Mouse (Mus musculus): ENCODE measurements at regions not wholly inside any gene's neighbourhood (a gene's known extent, or its start where the extent isn't known, plus 50 kb on each side); places are given as distances from the start of the nearest gene placed in this dataset.
"Not testable (repeated sequence)": the region's sequence is repeated elsewhere in the genome, so short reads cannot be mapped to it uniquely, and the experiment has no call there.

DNA sequence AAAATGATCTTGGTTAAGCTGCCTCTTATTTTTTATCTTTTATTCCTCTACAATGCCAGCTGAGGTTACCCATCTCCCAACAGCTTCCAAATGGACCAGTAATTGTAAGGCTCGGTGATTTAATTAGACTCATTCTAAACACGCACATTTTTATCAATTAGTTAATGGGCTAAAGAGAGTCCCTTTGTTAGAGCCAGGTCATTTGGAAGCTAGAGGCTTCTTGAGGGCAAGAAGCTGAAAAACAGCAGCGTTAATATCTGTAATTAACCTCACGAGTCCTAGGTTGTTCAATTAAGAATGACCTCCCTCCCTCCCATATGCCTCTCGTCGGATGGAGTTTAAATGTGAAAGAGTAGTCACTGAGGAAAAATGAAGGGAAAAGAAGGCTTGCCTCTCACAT lies 66.5 kb downstream of the Otx2 start:
- no peak overlapping the region for H3K27ac ChIP-seq
- WGBS: 50% methylated on average over 6 of the region's 6 CpGs
- peaks cover 3% of the 10 kb centered on the region; the same call in 1 of the 2 replicates for H3K4me1 ChIP-seq
- no peaks in the 10 kb centered on the region for H3K9me3 ChIP-seq
- H3K9ac ChIP-seq: no peak overlapping the region
- H3K36me3 ChIP-seq: no peaks in the 10 kb centered on the region
- H3K27me3 ChIP-seq (replicated peaks): no peaks in the 10 kb centered on the region
- no peak overlapping the region for H3K4me3 ChIP-seq
- H3K4me2 ChIP-seq (replicated peaks): no peak overlapping the region
- no peak for ATAC-seq (ENCODE audit: low FRiP score, low read depth)

DNA sequence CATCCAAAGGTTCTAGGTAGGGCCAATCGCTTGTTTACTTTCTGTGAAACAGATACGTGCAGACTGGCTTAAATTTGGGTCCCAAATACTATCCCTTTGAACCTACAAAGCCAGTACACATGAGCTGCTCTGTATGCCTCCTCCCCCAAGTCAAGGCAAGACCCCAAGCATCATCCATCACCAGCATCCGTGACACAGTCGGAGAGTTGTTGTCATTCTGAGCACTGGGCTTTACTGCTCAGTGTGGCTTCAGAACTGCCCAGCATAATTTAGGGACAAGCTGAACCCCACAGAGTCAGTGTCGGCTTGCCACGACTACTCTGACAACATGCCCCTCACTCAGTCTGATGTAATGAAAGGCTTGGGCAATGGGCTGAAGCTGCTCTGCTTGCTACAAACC lies 70.1 kb downstream of the Otx2 start:
- ATAC-seq (ENCODE audit: low FRiP score, low read depth): no peak
- no peak overlapping the region for H3K4me2 ChIP-seq (replicated peaks)
- no peak overlapping the region for H3K27ac ChIP-seq
- WGBS: 73% methylated on average over 6 of the region's 6 CpGs
- H3K4me3 ChIP-seq: no peak overlapping the region
- H3K36me3 ChIP-seq: no peaks in the 10 kb centered on the region
- H3K9ac ChIP-seq: no peak overlapping the region
- H3K4me1 ChIP-seq: no peaks in the 10 kb centered on the region
- no peaks in the 10 kb centered on the region for H3K27me3 ChIP-seq (replicated peaks)
- H3K9me3 ChIP-seq: no peaks in the 10 kb centered on the region

DNA sequence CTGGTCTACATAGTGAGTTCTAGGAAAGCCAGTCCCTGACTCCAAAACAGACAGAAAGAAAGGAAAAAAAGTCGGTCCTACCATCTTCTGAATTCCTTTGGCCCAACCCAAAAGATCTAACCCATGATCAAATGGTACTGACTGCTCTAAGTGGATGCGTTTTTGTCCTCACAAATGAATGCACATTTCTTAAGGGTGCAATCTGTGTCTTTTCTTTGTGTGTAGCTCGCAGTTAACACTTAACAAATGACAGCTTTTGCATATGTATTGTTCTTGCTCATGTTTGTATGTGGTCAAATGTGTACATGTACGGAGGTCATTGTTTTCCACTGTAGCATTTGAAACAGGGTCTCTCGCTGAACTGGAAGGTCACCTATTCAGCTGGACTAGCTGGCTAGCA lies 79.3 kb downstream of the Otx2 start:
- ATAC-seq (ENCODE audit: low FRiP score, low read depth): no peak
- Histone ChIP-seq H3K27ac (no peak overlapping the region), H3K27me3 (replicated peaks) (no peaks in the 10 kb centered on the region), H3K4me1 (peaks cover 5% of the 10 kb centered on the region; the same call in 1 of the 2 replicates), H3K4me3 (no peak overlapping the region), H3K4me2 (replicated peaks) (no peak overlapping the region), H3K9me3 (no peaks in the 10 kb centered on the region), H3K36me3 (no peaks in the 10 kb centered on the region), H3K9ac (no peak overlapping the region)
- WGBS: 77% methylated on average over 5 of the region's 5 CpGs

DNA sequence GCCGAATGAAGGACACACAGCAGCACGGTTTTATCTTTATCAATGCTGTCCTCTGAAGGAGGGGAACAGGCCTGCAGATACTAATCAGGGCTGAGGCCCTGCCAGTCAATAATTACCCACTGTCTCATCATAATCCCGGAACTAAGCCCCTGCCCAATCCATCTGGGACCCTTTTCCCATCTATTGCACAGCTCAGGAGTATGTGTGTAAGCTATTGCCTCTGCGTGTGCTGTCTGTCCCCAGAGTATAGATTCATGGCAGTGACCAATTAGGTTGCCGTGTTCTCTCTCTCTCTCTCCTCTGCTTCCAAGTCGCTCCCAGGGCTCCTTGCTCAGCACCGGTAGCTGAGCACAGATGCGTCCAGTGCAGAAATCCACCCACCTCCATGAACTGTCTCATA lies 80.3 kb downstream of the Otx2 start:
- 63% methylated on average over 8 of the region's 8 CpGs for WGBS
- peak; percentile 53; the same call in 1 of the 2 replicates for ATAC-seq (ENCODE audit: low FRiP score, low read depth)
- Histone ChIP-seq H3K9ac (no peak overlapping the region), H3K4me2 (replicated peaks) (no peak overlapping the region), H3K9me3 (no peaks in the 10 kb centered on the region), H3K27me3 (replicated peaks) (no peaks in the 10 kb centered on the region), H3K36me3 (no peaks in the 10 kb centered on the region), H3K27ac (no peak overlapping the region), H3K4me1 (peaks cover 5% of the 10 kb centered on the region; the same call in 1 of the 2 replicates), H3K4me3 (no peak overlapping the region)

DNA sequence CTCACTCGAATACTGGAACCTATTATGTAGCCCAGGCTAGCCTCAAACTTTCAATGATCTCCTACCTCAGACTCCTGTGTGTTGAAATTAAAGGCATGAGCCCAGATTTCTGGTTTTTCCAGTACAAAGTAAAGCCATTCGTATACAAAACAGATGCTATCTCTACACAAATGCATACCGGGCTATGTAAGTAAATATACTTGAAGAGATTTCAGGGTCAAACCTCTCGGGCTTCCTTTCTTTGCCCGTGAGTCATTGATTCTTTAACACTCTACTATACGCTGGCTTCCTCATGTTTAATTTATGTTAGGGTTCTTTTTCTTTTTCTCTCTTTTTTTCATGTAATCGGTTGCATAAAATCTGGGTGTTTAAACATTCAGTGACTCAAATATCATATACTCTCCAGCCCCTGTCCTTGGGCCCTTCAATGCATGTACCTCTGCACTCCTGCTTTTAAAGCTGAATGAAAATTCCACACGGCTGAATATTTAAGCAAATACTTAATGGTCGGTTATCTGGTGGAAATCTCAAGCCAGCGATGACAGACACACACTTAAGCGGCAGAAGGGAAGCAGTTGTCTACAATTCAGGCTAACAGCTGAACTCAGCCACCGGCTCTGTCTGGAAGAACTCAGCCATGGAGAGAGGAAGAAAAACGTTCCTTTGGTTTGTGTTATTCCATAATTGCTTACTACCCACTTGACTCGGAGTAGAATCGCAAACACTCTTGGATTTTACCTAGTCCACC lies 82.0 kb downstream of the Otx2 start:
- no peak overlapping the region for H3K4me3 ChIP-seq
- no peak for ATAC-seq (ENCODE audit: low FRiP score, low read depth)
- WGBS: 86% methylated on average over 15 of the region's 15 CpGs

DNA sequence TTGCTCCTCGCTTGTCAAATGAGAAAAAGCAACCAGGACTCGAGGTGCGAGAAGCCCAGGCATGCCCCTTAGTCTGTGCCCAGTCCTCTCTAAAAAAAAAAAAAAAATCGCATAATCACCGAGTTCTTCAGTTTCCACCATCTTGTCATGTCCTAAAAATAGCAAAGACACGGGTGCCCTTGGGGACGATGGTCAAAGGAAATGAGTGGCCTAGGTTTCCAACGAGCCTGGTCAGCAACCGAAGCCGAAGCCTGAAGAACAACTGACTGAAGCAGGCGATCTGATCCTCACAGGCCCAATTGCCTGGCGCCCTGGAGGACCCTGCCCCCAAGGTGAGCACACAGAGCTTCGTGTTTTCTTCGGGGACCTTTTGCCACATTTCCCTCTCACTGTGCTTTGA lies 83.2 kb downstream of the Otx2 start:
- no peaks in the 10 kb centered on the region for H3K36me3 ChIP-seq
- 54% methylated on average over 14 of the region's 14 CpGs for WGBS
- H3K4me1 ChIP-seq: peaks cover 5% of the 10 kb centered on the region; the same call in 1 of the 2 replicates
- no peak overlapping the region for H3K4me3 ChIP-seq
- H3K4me2 ChIP-seq (replicated peaks): no peak overlapping the region
- no peaks in the 10 kb centered on the region for H3K9me3 ChIP-seq
- H3K27me3 ChIP-seq (replicated peaks): no peaks in the 10 kb centered on the region
- no peak overlapping the region for H3K27ac ChIP-seq
- no peak for ATAC-seq (ENCODE audit: low FRiP score, low read depth)
- no peak overlapping the region for H3K9ac ChIP-seq

More for the DNA sequence above, 82.0 kb downstream of the Otx2 start:
- H3K4me2 ChIP-seq (replicated peaks): no peak overlapping the region
- H3K27me3 ChIP-seq (replicated peaks): no peaks in the 10 kb centered on the region
- H3K4me1 ChIP-seq: peaks cover 5% of the 10 kb centered on the region; the same call in 1 of the 2 replicates
- no peaks in the 10 kb centered on the region for H3K36me3 ChIP-seq
- no peak overlapping the region for H3K9ac ChIP-seq
- H3K27ac ChIP-seq: no peak overlapping the region
- no peaks in the 10 kb centered on the region for H3K9me3 ChIP-seq

DNA sequence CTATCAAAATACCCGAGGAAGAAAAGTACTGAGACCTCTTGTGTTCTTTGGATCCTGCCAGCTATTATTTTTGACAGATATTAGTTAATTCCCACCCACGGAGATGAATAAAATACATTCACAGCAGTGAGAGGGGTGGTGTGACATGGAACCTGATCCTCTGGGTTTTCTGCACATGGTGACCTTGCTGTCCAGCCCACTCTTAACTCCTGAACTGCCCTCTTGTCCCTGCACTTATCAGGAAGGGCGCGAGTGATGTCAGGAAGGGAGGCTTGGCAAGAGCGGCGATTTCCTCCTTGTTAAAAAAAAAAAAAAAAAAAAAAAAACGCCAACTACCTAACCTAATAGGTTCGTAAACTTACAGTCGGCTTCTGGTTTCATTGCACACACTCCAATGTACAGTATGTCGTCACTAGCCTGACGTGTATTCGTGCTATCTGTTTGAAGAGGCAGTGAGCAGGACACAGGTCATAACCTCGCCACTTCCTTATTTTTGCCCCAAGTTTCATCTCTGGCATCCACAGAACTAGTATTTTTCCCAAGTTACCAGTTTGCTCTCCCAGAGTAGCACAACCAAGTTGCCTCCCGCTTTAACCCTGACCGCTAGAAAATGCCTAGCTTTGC lies 83.8 kb downstream of the Otx2 start:
- H3K27ac ChIP-seq: no peak overlapping the region
- H3K4me2 ChIP-seq (replicated peaks): no peak overlapping the region
- peaks cover 5% of the 10 kb centered on the region; the same call in 1 of the 2 replicates for H3K4me1 ChIP-seq
- no peaks in the 10 kb centered on the region for H3K9me3 ChIP-seq
- H3K4me3 ChIP-seq: no peak overlapping the region
- ATAC-seq (ENCODE audit: low FRiP score, low read depth): no peak
- no peak overlapping the region for H3K9ac ChIP-seq
- 76% methylated on average over 15 of the region's 15 CpGs for WGBS
- H3K36me3 ChIP-seq: no peaks in the 10 kb centered on the region
- H3K27me3 ChIP-seq (replicated peaks): no peaks in the 10 kb centered on the region

DNA sequence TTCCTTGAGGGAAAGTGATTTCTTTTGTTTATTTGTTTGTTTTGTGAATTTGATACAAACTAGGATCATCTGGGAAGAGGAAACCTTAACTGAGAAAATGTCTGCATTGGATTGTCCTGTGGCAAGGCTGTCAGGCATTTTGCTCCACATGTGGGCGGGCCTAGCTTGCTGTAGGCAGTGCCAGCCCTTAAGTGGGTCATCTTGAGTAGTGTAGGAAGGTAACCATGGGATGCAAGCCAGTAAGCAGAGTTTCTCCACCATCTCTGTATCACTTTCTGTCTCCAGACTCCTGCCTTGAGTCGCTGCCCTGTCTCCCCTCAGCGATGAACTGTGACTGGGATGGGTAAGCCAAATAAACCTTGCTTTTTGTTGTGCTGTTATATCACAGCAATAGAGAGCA lies 87.8 kb downstream of the Otx2 start:
- H3K9me3 ChIP-seq: no peaks in the 10 kb centered on the region
- no peak overlapping the region for H3K27ac ChIP-seq
- H3K9ac ChIP-seq: no peak overlapping the region
- no peaks in the 10 kb centered on the region for H3K36me3 ChIP-seq
- ATAC-seq (ENCODE audit: low FRiP score, low read depth): no peak
- H3K4me1 ChIP-seq: no peaks in the 10 kb centered on the region
- no peak overlapping the region for H3K4me2 ChIP-seq (replicated peaks)
- no peaks in the 10 kb centered on the region for H3K27me3 ChIP-seq (replicated peaks)
- WGBS: 81% methylated on average over 3 of the region's 3 CpGs
- H3K4me3 ChIP-seq: no peak overlapping the region

DNA sequence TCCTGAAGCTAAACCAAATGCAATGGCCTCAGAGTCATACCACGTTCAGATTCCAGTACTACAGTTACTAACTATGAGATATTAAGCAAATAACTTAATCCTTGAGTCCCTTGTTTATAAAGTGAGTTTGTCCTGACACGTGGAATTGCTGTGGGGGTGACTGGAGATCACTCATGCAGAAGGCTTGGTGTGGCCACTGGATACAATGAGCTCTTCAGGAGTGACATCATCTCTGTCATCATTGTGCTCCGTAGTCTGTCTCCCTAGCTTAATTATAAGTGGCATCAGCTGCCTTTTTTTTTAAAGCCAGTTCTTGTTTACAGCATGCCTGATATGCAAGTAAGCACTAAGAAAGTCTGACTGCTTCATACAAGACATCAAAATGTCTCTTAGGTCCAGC lies 89.0 kb downstream of the Otx2 start:
- H3K27me3 ChIP-seq (replicated peaks): no peaks in the 10 kb centered on the region
- no peaks in the 10 kb centered on the region for H3K4me1 ChIP-seq
- H3K36me3 ChIP-seq: no peaks in the 10 kb centered on the region
- no peaks in the 10 kb centered on the region for H3K9me3 ChIP-seq
- ATAC-seq (ENCODE audit: low FRiP score, low read depth): no peak
- no peak overlapping the region for H3K4me3 ChIP-seq
- WGBS: 58% methylated on average over 3 of the region's 3 CpGs
- H3K9ac ChIP-seq: no peak overlapping the region
- no peak overlapping the region for H3K27ac ChIP-seq
- no peak overlapping the region for H3K4me2 ChIP-seq (replicated peaks)

DNA sequence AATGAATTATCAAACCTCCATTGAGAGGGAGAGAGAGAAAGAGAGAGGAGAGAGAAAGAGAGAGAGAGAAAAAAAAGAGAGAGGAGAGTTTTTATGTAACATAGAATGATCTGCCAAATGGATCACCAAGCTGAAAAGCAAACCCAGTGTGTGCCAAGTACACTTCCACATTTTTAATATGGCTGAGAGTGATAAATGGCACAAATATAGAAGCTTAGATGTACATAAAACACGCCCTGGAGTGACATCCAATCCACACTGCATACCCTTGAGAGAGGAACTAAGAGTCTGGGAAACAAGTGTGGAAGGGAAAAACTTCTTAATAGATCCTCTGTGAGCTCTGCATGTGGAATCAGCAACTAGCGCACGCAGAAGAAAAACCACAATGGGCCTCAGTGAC lies 90.1 kb downstream of the Otx2 start:
- Histone ChIP-seq H3K36me3 (no peaks in the 10 kb centered on the region), H3K27me3 (replicated peaks) (no peaks in the 10 kb centered on the region), H3K27ac (no peak overlapping the region), H3K4me1 (no peaks in the 10 kb centered on the region), H3K9ac (no peak overlapping the region), H3K4me3 (no peak overlapping the region), H3K4me2 (replicated peaks) (no peak overlapping the region), H3K9me3 (no peaks in the 10 kb centered on the region)
- no peak for ATAC-seq (ENCODE audit: low FRiP score, low read depth)
- WGBS: 88% methylated on average over 3 of the region's 3 CpGs

DNA sequence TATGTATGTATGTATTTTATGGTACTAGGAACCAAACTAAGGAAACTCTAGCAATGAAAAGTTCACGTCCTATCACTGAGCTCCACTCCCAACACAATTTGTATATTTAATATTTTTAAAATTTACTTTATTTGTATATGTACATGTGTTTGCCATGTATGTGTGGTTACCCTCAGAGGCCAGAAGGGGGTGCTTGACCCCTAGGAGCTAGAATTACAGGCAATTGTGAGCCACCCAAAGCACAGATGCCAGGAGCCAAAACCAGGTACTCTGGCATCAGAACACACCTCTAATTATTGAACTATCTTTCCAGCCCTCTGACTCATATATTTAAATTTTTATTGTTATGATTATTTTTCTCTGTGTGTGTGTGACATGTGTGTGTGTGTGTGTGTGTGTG lies 91.5 kb downstream of the Otx2 start:
- Histone ChIP-seq H3K4me3 (no peak overlapping the region), H3K9ac (no peak overlapping the region), H3K9me3 (no peaks in the 10 kb centered on the region), H3K27ac (no peak overlapping the region), H3K27me3 (replicated peaks) (no peaks in the 10 kb centered on the region), H3K4me1 (no peaks in the 10 kb centered on the region), H3K36me3 (no peaks in the 10 kb centered on the region), H3K4me2 (replicated peaks) (no peak overlapping the region)
- ATAC-seq (ENCODE audit: low FRiP score, low read depth): no peak
- 74% methylated on average over 1 of the region's 1 CpGs for WGBS

DNA sequence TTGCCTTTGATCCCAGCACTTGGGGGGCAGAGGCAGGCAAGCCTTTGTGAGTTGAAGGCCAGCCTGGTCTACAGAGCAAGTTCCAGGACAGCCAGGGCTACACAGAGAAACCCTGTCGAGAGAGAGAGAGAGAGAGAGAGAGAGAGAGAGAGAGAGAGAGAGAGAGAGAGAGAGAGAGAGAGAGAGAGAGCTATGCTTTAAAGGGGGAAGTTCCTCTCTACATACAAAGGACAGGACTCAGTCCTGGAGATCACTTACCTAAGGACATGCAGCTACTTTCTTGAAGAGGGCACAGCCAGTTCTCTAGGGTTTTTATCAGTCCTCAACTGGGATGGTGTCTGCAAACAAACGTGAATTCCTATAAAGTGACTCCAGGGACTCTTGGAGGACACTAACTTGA lies 92.3 kb downstream of the Otx2 start:
- H3K9ac ChIP-seq; H3K36me3 ChIP-seq; H3K4me3 ChIP-seq; H3K4me1 ChIP-seq; H3K27me3 ChIP-seq (replicated peaks); H3K9me3 ChIP-seq; ATAC-seq (ENCODE audit: low FRiP score, low read depth); H3K4me2 ChIP-seq (replicated peaks); H3K27ac ChIP-seq: not testable (repeated sequence)
- 17% methylated on average over 1 of the region's 2 CpGs for WGBS

DNA sequence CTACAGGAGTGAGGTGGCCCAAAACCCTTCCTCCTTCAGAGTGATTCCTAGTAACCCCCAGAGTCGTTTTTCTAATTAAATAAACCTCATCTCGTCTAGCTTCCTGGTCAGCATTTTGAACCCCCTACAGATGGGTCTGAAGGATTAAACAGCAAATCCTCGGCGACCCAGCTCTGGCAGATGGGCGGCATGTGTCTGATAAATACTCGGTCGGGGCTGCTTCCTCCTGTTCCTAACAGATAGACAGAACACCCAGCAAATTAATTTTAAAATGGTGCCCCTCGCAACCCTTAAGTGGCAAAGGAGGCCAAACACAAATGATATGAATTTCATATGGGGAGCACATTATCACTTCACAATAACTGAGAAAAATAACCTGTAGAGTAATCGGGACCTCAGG lies 93.2 kb downstream of the Otx2 start:
- no peak overlapping the region for H3K27ac ChIP-seq
- no peaks in the 10 kb centered on the region for H3K27me3 ChIP-seq (replicated peaks)
- H3K9ac ChIP-seq: no peak overlapping the region
- no peaks in the 10 kb centered on the region for H3K9me3 ChIP-seq
- H3K4me2 ChIP-seq (replicated peaks): no peak overlapping the region
- H3K36me3 ChIP-seq: no peaks in the 10 kb centered on the region
- WGBS: 36% methylated on average over 9 of the region's 9 CpGs
- H3K4me3 ChIP-seq: no peak overlapping the region
- H3K4me1 ChIP-seq: no peaks in the 10 kb centered on the region
- no peak for ATAC-seq (ENCODE audit: low FRiP score, low read depth)
